Mouse (Mus musculus): Measurements from ENCODE around the gene Axdnd1. TPM values are rescaled to one million over a fixed set of nuclear protein-coding genes. Genes with fewer than 3 reads are reported as not detected.
"Not testable (repeated sequence)": the region's sequence is repeated elsewhere in the genome, so short reads cannot be mapped to it uniquely, and the experiment has no call there.

Gene Axdnd1
- polyA plus RNA-seq, 1 experiment, result 0.11 TPM

DNA sequence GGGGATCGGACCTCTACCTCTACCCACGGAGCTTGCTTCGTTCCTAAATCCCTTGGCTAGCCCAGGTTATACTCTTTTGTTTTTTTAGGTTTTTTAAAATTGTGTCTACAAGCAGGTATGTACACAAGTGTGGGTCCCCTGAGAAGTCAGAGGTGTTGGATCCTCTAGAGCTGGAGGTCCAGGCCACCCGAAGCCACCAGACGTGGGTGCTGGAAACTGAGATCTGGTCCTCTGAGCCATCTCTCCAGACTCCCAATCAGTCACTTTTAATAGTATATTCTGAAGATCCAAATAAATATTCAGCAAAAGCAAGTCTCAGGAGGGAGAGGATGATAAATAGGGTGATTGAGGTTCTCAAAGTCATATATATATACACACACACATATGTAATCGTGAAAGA lies 130.9 kb downstream of the Axdnd1 start:
- H3ac ChIP-seq (ENCODE audit: control insufficient read depth, insufficient read length), result no peak overlapping the region
- H3K36me3 ChIP-seq (ENCODE audit: control insufficient read depth, insufficient read depth), result no peaks in the 10 kb centered on the region
- no peaks in the 10 kb centered on the region for H3K27me3 ChIP-seq (ENCODE audit: control insufficient read depth, insufficient read depth, insufficient read length)
- TF ChIP-seq SRF (IDR thresholded peaks at IDR 0.05; ENCODE audit: control insufficient read depth, insufficient read length, low read depth), result no peak
- no peak for TF ChIP-seq REST (IDR thresholded peaks at IDR 0.05; ENCODE audit: insufficient read depth, insufficient read length)
- TF ChIP-seq E2F4 (IDR thresholded peaks at IDR 0.05; ENCODE audit: insufficient read depth), result no peak
- TF ChIP-seq MYOG (IDR thresholded peaks at IDR 0.05; ENCODE audit: control insufficient read depth in 1 of 3, insufficient read depth in 1 of 3, insufficient read length in 2 of 3, low read depth in 2 of 3), result no peak
- TF ChIP-seq POLR2AphosphoS2 (IDR thresholded peaks at IDR 0.05; ENCODE audit: insufficient read length, low read depth), result no peak
- no peak for TF ChIP-seq TCF3 (IDR thresholded peaks at IDR 0.05; ENCODE audit: insufficient read length, low read depth)
- TF ChIP-seq CEBPB (IDR thresholded peaks at IDR 0.05; ENCODE audit: insufficient read depth, poor library complexity, severe bottlenecking), result no peak
- no peak for TF ChIP-seq TCF12 (IDR thresholded peaks at IDR 0.05; ENCODE audit: insufficient read depth, poor library complexity, severe bottlenecking)
- TF ChIP-seq POLR2A (IDR thresholded peaks at IDR 0.05; ENCODE audit: insufficient read length, low read depth), result no peak
- no peak for TF ChIP-seq MYOD1 (IDR thresholded peaks at IDR 0.05; ENCODE audit: control insufficient read depth in 1 of 3, insufficient read length in 2 of 3, low read depth in 2 of 3)
- TF ChIP-seq MAX (IDR thresholded peaks at IDR 0.05; ENCODE audit: low read depth), result no peak
- H3K4me2 ChIP-seq (ENCODE audit: low read depth), result no peak overlapping the region
- no peaks in the 10 kb centered on the region for H3K79me2 ChIP-seq (ENCODE audit: control insufficient read depth, insufficient read depth)
- no peak overlapping the region for H3K4me3 ChIP-seq

DNA sequence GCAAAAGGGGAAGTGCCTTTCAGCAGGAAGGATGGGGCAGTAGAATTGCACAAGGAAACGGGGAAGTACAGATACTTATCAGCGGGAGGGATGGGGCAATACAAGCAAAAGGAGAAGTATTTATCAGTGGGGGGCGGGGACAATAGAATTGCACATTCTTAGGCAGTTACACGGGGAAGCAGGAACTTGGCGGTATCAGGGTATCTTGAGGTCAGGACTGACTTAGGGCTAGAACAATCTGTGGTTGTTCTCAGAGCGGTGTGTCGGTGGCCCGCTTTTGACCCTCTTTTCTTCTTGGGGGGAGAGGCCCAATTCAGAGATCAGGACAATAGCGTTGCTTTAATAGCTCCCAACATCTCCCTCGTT lies 131.8 kb downstream of the Axdnd1 start:
- H3K36me3 ChIP-seq (ENCODE audit: control insufficient read depth, insufficient read depth); H3K4me2 ChIP-seq (ENCODE audit: low read depth); H3K79me2 ChIP-seq (ENCODE audit: control insufficient read depth, insufficient read depth); H3K27me3 ChIP-seq (ENCODE audit: control insufficient read depth, insufficient read depth, insufficient read length); H3K4me3 ChIP-seq; H3ac ChIP-seq (ENCODE audit: control insufficient read depth, insufficient read length): not testable (repeated sequence)

DNA sequence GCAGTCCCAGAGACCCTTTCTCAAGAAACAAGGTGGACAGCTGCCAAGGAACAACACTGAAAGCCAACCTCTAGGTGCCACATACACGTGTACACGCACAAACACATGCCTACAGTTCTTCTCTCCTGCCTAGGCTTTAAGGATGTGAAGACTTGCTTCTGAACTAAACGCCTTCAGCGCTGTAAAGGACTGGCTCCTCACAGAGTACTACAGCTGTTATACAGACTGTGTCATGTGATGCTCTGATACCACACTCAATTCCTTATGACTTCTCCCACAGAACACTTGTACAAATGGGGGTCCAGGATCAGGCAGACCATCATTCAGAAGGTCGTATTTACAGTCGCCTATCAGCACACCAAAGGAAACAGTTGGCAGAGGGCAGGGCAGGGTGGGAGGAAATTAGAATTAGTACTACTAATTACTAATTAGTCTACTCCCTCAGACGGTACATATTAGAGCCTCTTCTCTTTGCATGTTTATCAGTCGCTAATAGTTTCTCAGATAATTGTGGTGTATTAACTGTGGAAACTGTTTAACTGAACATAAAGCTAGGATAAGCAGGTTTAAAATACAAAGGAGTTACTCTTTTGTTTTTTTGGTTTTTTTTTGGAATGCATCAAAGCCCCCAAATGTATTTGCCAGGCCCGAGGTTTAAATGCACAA lies 132.3 kb downstream of the Axdnd1 start:
- TF ChIP-seq MYOD1 (IDR thresholded peaks at IDR 0.05; ENCODE audit: control insufficient read depth in 1 of 3, insufficient read length in 2 of 3, low read depth in 2 of 3) (no peak), USF1 (IDR thresholded peaks at IDR 0.05; ENCODE audit: low read depth) (peak; percentile 8)

DNA sequence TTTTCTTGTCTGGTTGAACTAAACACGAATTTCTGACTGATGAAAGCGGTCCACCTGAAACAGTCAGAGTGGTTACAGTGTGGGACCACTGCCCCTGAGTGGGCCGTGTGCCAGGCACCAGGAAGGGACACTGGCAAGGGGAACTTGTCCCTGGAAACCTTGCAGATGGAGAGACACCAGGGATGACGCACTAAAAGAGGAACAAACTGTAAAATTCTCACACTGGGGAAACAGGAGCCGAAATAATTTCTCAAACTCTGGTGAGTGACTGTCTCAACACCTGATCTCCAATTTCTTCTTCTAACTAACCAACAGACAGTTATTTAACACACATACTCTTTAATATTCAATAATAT lies 135.4 kb downstream of the Axdnd1 start:
- TF ChIP-seq TCF12 (IDR thresholded peaks at IDR 0.05; ENCODE audit: insufficient read depth, poor library complexity, severe bottlenecking) (no peak), E2F4 (IDR thresholded peaks at IDR 0.05; ENCODE audit: insufficient read depth) (no peak), MAX (IDR thresholded peaks at IDR 0.05; ENCODE audit: low read depth) (no peak), MYOG (IDR thresholded peaks at IDR 0.05; ENCODE audit: control insufficient read depth in 1 of 3, insufficient read depth in 1 of 3, insufficient read length in 2 of 3, low read depth in 2 of 3) (no peak), POLR2AphosphoS2 (IDR thresholded peaks at IDR 0.05; ENCODE audit: insufficient read length, low read depth) (no peak), SRF (IDR thresholded peaks at IDR 0.05; ENCODE audit: control insufficient read depth, insufficient read length, low read depth) (no peak), TCF3 (IDR thresholded peaks at IDR 0.05; ENCODE audit: insufficient read length, low read depth) (no peak), USF1 (IDR thresholded peaks at IDR 0.05; ENCODE audit: low read depth) (no peak), REST (IDR thresholded peaks at IDR 0.05; ENCODE audit: insufficient read depth, insufficient read length) (no peak), MYOD1 (IDR thresholded peaks at IDR 0.05; ENCODE audit: control insufficient read depth in 1 of 3, insufficient read length in 2 of 3, low read depth in 2 of 3) (no peak), POLR2A (IDR thresholded peaks at IDR 0.05; ENCODE audit: insufficient read length, low read depth) (no peak), CEBPB (IDR thresholded peaks at IDR 0.05; ENCODE audit: insufficient read depth, poor library complexity, severe bottlenecking) (no peak)
- Histone ChIP-seq H3K27me3 (ENCODE audit: control insufficient read depth, insufficient read depth, insufficient read length) (no peaks in the 10 kb centered on the region), H3K36me3 (ENCODE audit: control insufficient read depth, insufficient read depth) (no peaks in the 10 kb centered on the region), H3K4me2 (ENCODE audit: low read depth) (no peak overlapping the region), H3ac (ENCODE audit: control insufficient read depth, insufficient read length) (no peak overlapping the region), H3K79me2 (ENCODE audit: control insufficient read depth, insufficient read depth) (no peaks in the 10 kb centered on the region), H3K4me3 (no peak overlapping the region)

More for the DNA sequence above, 132.3 kb downstream of the Axdnd1 start:
- no peaks in the 10 kb centered on the region for H3K27me3 ChIP-seq (ENCODE audit: control insufficient read depth, insufficient read depth, insufficient read length)
- no peak overlapping the region for H3K4me2 ChIP-seq (ENCODE audit: low read depth)
- H3K36me3 ChIP-seq (ENCODE audit: control insufficient read depth, insufficient read depth), result no peaks in the 10 kb centered on the region
- no peak overlapping the region for H3K4me3 ChIP-seq
- no peaks in the 10 kb centered on the region for H3K79me2 ChIP-seq (ENCODE audit: control insufficient read depth, insufficient read depth)
- H3ac ChIP-seq (ENCODE audit: control insufficient read depth, insufficient read length), result no peak overlapping the region

DNA sequence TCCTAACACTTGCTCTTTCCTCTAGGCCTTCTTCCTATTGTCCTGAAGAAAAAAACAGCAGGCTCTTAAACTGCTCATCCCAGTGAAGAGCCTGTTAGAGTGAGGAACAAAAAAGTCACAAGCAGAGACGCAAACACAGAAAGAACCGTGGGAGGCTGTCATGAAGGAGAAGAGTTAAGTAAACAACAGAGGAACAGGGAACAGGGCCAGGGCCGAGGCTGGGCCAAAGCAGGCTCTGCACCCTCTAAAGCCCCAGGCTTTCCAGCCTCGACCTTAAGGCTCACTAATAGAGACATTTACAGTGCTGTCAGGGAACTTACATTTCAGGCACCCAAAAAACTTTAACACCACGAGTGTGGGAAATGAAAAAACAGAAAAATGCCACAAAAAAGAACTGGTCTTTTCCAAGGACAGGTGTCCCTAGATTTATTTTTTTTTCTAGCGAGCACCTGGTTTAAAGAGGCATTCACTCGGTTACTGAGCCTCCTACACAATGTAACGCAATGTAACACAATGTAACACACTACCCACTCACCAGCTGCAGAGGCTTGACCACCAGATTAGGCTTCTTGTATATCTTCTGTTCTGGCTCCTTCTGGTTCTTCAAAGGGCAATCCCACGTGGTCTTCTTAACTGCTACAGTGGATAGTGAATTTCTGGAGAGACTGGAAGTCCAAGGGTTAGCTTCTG lies 136.0 kb downstream of the Axdnd1 start:
- Histone ChIP-seq H3K4me3 (no peak overlapping the region), H3K27me3 (ENCODE audit: control insufficient read depth, insufficient read depth, insufficient read length) (no peaks in the 10 kb centered on the region), H3ac (ENCODE audit: control insufficient read depth, insufficient read length) (no peak overlapping the region), H3K79me2 (ENCODE audit: control insufficient read depth, insufficient read depth) (no peaks in the 10 kb centered on the region), H3K36me3 (ENCODE audit: control insufficient read depth, insufficient read depth) (no peaks in the 10 kb centered on the region), H3K4me2 (ENCODE audit: low read depth) (no peak overlapping the region)
- TF ChIP-seq REST (IDR thresholded peaks at IDR 0.05; ENCODE audit: insufficient read depth, insufficient read length) (no peak), SRF (IDR thresholded peaks at IDR 0.05; ENCODE audit: control insufficient read depth, insufficient read length, low read depth) (no peak), CEBPB (IDR thresholded peaks at IDR 0.05; ENCODE audit: insufficient read depth, poor library complexity, severe bottlenecking) (no peak), USF1 (IDR thresholded peaks at IDR 0.05; ENCODE audit: low read depth) (no peak), POLR2A (IDR thresholded peaks at IDR 0.05; ENCODE audit: insufficient read length, low read depth) (no peak), MAX (IDR thresholded peaks at IDR 0.05; ENCODE audit: low read depth) (no peak), MYOD1 (IDR thresholded peaks at IDR 0.05; ENCODE audit: control insufficient read depth in 1 of 3, insufficient read length in 2 of 3, low read depth in 2 of 3) (no peak), TCF12 (IDR thresholded peaks at IDR 0.05; ENCODE audit: insufficient read depth, poor library complexity, severe bottlenecking) (no peak), MYOG (IDR thresholded peaks at IDR 0.05; ENCODE audit: control insufficient read depth in 1 of 3, insufficient read depth in 1 of 3, insufficient read length in 2 of 3, low read depth in 2 of 3) (no peak), POLR2AphosphoS2 (IDR thresholded peaks at IDR 0.05; ENCODE audit: insufficient read length, low read depth) (no peak), E2F4 (IDR thresholded peaks at IDR 0.05; ENCODE audit: insufficient read depth) (no peak), TCF3 (IDR thresholded peaks at IDR 0.05; ENCODE audit: insufficient read length, low read depth) (no peak)

All from myocyte (in vitro differentiated cells).